Mouse (Mus musculus) embryo, embryonic 10.5 days (tissue): ENCODE data around the gene Kcnh8.

ENCODE experiments used
- DNase-seq: peaks from one replicate; pipeline ENCODE4 v3.0.0-alpha.2; 2015; ENCODE audit warnings: low spot score

Kcnh8 gene

DNA sequence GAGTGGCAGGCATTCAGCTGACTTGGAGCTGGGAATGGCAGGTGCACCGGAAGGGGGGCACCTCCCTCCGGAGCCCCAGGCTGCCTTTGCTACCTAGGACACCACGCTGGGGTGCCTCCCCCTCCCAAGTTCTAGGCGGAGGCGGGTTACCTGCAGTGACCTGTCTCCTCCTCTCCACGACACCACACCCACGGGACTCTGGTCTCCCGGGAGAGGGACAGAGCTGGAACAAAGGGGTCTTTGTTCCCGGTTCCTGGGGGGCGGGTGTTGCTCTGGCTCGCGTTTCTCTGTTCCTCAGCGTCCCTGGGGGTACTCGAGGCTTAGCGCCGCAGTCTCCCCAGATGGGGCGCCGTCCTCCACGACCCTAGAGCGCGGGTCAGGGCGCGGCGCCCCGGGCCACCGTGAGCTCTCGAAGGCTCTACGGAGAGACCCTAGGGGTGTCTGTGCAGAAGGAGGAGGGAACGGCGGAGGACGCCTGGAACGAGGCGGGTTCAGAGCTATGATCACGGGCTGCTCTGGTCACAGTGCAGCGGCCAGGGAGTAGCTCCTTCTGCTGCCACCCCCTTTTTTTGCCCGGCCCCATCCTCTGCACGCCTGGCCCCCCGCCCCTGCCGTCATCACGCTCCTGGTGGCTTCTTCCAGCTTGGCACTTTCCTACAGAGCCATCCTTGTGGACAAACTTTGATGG is at the start of gene Kcnh8:
TSS of gene Kcnh8 (plus strand) at position 617 of the 688 bp plus-strand sequence.
- peak; percentile 28 for DNase-seq

DNA sequence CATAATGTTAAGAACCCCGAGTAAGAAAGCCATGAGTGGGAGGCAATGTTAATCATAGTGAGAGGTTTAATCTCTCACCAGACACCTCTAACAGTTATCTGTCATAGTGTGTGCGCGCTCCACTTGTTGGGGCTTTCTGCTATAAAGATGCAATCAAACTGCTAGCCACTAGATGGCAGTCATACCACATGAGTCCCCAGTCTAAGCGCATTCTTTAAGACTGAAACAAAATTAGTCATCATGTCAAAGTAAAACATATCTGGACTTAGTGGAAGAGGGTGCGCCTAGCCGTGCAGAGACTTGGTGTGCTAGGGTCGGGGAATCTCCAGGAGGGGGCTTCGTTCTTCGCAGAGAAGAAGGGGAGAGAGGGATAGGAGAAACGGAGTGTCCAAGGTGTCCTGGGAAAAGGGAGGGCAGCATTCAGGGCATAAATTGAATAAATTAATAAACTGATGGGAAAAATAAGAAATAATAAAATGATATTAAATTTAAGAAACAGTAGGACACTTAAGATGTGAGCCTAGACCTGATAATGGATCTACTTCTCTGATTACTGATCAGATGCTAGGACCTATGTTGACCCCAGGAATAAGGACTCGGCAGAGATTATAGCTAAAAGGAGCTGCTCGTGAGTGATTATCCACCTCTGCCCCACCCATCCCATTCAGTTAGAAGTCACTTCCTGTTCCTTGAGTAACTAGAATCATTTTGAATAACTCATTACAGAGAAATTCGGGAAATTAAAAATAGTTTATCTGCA is 42.4 kb upstream of the Kcnh8 start:
- peak; percentile 82 for DNase-seq

DNA sequence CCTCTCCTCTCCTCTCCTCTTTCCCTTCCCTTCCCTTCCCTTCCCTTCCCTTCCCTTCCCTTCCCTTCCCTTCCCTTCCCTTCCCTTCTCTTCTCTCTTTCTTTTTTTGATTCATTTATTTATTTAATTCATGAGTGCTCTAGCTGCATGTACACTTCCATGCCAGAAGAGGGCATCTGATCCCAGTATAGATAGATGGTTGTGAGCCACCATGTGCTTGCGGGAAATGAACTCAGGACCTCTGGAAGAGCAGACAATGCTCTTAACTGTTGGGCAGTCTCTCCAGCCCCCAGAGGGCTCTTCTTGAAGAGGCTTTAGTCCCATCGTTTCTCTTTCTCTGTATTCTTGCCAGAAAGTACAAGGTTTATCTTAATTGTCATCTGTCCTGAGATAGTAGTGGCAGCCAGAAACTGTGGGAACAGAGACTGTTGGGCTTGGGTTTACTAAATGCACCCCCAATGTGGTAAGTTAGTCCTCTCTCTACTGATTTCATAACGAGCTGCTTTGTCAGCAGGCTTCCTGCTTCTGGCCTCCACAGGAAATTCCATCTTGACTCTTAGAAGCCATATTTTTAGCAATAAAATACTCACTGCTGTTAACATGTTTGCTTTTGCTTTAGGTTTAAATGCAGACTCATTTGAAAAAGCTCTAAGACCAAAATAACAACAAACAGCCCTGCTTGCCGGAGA is 36.9 kb upstream of the Kcnh8 start:
- DNase-seq: peak; percentile 40

DNA sequence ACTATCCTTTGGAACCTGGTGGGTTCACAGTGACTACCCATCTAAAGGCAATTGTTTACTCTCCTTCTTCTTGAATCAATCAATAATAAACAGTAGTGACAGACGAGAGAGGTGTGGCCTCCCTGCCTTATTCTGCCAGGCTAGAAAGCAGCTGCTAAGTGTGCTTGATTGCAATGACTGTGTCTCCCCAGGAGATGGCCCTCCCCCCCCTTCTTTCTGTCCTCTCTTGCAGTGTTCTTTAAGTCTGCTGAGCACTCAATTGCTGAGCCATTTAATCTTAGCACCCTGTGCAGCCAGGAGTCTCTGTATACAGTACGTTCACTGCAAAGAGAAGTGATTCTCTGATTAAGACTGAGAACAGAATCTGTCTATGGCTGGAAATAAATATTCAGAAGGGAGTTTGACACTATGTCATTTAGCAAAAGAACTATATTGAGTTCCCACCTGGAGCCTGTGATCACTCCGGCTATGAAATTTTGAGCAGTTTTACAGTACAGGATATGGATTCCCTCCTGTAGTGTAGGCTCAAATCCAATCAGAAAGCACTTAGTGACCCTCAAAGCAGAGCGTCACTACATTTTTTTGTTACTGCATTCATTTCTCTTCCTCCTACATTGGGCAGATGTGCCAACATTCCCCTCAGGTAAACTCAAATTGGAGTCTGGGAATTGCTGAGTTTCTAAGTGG is 32.8 kb upstream of the Kcnh8 start:
- DNase-seq: peak; percentile 29

DNA sequence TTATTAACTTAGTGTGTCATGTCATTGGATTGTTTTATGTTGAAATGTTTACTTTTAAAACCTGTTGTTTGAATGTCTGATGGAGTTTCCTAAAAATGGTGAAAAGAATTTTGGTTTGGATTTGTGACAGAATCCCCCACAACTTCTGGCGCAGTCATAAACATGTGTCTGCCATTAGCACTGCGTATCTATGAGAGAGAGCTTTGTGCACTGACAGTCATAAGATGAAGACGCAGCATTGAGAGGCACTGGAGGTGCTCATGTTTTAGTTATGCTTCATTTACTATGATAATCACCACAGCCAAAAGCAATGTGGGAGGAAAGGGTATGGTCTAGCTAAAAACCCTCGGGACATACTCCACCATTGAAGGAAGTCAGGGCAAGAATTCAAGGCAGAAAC is 30.3 kb upstream of the Kcnh8 start:
- no peak for DNase-seq

DNA sequence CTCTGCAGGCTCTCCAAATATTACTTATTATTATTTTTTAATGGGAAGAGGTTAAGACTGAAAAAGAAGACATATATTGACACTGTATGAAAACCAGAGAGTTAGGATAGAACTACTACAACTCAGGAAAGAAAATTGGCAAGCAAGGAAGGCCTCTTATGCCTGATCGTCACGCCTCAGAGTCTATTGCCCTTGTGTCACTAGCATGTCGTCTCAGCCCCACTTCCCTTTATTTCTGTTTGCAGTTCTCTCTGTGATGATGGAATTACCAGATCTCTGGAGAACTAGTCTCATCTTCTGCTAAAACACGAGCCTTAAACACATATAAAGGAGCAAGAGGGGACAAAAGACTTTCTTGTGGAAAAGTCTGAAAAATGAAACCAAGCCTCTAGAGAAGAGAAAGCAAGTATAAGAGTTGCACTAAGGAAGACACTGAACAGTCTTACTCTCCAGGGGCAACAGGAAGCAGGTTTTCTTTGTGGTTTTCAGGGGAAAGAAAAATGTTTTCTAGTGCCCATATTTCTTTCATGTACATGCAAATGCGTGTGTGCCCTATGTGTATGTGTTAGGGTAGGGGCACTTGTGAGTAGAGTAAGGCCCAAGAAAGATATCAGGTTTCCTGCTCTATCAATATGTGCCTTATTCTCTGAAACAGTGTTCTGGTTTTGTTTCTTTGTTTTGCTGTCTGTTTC is 10.9 kb upstream of the Kcnh8 start:
- DNase-seq: no peak

DNA sequence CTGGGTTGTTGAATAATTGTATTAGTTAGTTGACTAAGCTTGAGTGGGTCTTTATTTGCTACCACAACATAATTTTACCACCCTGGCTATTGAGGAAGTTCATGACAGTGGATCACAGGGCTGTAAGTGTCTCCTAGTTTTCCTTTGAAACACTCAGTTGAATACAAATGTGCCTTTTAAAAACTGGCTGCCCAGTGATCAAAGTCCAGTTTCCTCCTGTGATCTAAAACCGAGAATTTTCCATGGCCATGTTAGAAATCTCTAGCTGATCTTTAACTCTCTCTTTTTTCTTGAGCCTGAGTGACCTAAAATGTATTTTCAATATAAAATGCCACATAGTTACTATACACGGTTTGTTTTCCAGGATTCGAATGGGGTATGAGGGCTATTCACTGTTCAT is 3.4 kb upstream of the Kcnh8 start:
- DNase-seq: no peak

DNA sequence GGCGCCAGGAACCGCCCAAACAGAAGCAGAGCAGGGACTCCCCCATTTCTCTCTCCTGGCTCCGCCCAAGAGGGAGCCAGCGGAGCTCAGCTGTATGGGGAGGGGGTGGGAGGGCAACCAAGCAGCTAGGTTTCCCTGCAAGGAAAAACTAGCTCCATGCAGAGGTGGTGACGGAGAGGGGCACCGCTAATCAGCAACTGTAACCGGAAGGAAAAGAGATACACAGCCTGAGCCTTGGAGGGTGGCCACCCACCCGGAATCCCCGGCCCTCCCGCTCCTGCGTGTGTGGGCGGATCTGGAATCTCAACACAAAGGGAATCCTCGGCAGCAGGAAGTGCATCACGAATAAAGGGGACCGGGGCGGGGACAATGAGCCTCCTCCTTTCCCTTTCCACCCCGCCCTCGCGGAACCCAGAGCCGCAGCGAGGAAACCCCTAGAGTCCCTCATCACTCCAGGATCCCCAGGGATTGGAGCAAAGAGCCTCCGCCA is 1.6 kb upstream of the Kcnh8 start:
- DNase-seq: peak; percentile 87

DNA sequence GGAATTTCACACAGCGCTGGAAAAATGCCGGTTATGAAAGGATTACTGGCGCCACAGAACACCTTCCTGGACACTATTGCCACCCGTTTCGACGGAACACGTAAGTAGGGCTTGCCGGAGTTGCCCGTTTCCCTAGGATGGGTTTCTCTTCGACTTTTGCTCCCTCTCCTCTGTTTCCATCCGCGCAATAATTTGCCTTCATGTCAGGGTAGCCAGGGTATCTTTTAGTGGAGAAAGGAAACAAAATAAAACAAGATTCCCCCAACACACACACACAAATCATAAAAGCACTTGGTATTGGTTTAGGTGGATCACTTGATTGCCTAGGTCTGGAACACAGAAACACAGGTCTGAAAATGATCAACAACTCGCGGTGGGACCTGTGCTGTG is 267 bp downstream of the Kcnh8 start:
- DNase-seq: peak; percentile 3

DNA sequence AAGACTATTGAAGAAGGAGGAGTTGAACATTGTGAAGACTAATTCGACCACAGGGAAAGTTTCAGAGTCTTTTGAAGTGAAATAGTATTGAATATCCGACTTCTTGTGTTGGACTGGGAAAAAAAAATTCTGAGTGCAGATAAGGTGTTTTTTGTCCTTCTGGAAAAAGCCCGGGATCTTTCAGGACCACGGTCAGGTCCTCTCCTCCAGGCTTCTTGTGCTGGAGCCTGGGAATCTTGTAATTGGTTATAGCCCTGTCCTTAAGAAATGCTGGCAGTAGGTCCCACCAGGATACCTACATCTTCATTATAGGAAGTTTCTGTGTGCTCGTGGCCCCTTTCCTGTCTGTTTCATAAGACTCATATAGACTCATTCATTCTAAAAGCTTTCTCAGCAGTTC is 902 bp downstream of the Kcnh8 start:
- peak; percentile 66 for DNase-seq

DNA sequence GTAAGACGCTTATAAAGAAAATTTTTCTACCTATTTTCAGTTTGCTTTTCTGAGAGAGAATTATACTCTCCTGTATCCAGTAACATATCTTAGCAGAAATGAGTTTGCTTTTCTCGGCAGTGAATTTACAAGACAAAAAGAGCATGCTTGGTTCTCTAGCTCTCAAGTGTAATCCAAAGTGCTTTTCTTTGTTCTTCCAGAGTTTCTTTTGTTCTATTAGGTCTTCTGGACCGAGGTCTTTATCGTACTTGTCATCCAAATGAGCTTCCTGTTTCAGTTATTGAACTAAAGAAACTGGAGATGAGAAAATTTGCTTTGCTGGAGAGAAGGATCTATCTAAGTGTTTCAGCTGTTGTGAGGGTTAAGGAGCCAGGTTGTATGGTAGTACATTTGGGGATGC is 8.9 kb downstream of the Kcnh8 start:
- no peak for DNase-seq

DNA sequence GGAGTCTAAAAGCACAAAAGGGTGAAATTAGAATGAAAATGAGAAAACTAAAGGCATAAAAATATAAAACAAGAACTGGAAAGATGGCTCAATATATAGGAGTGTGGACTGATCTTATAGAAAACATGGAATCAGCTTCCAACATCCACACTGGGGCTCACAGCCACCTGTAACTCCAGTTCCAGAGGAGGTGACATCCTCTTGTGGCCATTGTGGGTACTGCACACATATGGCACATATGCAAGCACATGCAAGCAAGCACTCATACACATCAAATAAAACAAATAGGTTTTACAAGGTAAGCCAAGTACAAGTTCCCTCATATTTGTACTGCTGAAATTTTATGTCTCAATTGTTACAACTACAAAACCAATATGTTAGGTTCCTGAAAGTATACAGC is 46.7 kb downstream of the Kcnh8 start:
- DNase-seq: peak; percentile 4

DNA sequence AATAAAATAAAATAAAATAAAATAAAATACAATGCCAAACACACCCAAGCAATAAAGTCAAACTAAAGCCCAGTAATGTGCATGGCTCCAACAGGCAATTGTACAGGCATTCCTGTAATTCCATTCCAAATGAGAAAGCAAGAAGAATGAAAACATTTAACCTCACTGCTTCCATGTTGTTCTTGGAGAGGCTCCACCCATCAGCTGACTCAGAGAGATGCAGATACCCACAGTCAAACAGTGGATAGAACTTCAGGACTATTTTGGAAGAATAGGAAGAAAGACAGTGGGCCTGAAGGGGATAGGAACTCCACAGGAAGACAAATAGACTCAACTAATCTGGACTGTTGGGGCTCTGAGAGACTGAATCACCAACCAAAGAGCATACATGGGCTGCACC is 89.5 kb downstream of the Kcnh8 start:
- no peak for DNase-seq

DNA sequence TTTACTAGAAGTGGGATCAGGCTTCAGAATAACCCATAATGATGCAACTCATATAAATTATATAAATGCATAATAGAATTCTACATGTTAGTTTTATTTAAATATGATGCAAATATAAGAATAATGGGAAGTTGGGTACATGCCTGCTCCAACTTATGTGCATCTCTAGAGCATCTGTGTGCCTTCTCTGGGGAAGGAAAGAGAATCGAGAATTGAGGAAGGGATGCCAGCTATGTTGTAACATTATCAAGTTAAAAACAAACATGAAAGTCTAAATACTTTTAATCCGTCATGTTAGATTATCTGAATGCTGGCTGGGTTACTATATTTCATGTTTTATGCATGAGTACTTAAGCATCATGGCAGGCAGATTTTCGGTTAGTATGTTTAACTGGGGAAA is 99.4 kb downstream of the Kcnh8 start:
- DNase-seq: no peak

DNA sequence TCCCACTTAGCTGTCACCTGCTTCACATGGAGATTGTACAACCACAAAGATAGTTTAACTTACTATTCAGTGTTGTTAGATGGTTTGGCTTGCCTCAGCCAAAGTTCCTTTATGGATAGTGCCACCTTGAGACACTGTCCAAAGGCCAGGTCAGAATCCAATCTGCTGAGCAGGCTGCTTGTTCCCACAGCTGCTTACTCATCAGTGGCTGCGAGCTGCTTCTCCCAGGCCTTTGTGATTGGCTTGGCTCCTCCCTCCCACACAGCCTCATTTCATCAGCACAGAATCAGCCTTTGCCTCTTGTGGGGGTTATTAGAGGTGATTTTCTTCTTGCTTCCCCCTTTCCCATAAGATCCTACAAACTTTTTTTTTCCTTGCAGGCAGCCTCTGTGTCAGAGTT is 109.8 kb downstream of the Kcnh8 start:
- DNase-seq: peak; percentile 8

DNA sequence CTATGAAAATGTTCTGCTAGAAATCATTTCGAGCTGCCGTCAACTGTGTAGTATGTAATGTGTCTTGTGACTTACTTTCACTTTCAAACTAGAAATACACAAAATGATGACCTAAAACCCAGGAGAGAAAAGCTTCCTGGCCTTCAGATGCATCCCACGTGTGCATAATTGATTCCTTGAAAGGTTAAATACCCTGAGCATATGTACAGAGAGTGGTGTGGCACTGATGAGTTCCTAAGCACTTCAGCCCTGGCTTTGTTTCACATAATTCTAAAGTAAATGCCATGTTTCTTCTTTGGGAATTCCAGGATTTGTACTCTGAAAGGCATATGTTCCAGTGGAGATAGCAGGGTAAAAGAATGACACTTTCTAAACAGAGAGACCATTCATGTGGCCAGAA is 119.7 kb downstream of the Kcnh8 start:
- DNase-seq: no peak

DNA sequence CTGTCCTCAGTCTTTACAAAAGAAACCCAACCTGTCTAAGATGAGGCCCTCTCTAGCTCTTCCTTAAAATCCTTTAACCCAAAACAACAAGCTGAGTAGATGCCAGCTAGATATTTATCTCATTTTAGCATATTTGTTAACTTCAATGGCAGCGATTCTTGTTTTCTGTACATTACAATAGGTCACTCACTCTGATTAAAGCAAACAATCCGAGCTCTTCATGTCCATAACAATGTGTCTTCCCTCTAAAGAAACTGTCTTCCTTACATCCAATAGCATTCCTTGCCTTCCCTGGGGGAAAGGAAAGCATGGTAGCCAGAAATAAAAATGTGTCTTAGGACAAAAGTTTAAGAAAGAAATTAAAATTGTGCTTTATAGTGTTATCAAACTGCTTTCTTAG is 126.3 kb downstream of the Kcnh8 start:
- no peak for DNase-seq

DNA sequence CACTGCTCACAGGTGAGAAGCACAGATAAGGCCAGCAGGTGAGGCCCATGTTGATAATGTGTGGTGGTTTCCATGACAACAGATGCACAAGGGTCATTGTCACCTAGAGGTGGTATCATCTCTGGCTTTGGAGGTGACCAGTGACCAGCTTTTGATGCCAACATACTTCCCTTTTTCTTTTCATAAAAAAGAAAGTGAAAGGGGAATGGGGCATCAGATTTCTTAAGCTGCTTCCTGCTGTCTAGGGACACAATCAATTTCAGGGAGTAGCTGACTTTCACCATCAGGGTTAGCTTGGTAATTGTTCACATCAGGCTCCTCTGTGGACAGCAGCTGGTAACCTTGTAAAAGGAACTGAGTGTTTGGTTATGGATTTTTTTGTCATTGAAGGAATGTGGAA is 135.9 kb downstream of the Kcnh8 start:
- no peak for DNase-seq

DNA sequence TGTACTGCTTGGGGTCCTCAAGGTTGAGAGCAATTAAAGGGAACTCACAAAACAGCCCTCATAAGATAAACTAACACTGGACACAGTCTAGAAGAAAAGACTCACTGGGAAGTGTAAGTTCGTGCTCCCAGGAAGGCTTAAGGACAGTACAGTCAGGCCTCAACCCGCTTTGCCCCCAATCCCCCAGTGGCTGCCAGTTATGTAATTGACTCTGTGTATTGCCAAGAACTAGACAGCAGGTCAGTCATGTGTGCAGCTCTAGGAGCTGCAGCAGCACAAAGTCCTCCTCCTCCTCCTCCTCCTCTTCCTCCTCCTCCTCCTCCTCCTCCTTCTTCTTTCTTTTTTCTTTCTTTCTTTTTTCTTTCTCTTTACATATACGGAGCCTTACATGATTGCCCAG is 185.6 kb downstream of the Kcnh8 start:
- DNase-seq: no peak

DNA sequence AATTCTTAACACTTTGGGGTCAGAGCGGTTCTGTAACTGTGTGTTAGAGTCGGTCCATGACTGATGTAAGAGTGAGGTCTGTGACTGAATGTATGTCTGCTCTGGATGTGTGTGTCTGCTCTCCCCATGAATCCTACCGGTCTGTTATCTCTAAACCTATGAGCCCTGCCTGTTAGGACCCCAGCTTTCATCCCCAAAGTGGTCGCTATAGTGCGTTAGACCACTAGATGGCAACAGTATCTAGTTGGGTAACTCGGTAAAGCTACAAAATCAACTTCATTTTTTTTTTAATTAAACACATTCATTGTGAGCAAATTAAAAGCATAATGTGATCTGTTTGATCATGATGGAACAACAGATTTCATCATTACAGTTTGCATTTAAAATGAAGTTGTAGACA is 202.0 kb downstream of the Kcnh8 start:
- DNase-seq: peak; percentile 6

DNA sequence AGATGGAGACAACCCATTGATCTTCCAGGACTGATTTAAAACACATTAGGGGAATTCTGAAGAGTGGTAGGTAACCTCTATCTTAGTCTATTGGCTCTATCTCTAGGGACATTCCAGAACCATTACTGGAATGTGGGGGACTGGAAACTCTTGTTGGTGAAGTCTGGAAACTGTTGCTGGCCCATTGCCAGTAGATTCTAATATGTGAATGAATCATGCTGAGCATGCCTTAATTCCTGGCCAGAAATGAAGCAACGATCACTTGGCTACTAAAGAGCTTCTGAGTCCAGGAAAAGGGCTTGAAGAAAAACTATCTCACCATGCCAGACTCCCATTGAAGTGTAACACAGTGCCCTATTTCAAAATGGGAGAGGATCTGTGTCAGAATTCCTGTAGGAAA is 208.3 kb downstream of the Kcnh8 start:
- DNase-seq: no peak

DNA sequence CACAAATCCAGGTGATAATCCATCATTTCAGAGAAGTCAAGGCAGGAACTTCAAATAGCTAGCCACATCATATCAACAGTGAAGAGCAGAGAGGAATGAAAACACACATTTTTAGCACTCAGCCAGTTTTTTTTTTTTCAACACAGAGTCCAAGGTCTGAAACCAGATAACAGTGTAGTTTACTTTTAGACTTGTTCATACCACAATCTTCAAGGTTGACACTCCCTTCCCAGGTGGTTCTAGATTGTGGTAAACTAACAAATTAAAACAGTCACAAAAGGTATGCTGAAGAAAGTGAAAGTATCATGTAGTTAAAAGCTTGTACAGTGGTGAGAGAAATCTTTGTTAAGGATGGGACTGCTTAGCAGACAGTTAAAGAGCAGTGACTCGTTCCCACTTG is 216.5 kb downstream of the Kcnh8 start:
- no peak for DNase-seq
